ENCODE assay signal across 9 mouse cellular contexts in the genomic region with DNA sequence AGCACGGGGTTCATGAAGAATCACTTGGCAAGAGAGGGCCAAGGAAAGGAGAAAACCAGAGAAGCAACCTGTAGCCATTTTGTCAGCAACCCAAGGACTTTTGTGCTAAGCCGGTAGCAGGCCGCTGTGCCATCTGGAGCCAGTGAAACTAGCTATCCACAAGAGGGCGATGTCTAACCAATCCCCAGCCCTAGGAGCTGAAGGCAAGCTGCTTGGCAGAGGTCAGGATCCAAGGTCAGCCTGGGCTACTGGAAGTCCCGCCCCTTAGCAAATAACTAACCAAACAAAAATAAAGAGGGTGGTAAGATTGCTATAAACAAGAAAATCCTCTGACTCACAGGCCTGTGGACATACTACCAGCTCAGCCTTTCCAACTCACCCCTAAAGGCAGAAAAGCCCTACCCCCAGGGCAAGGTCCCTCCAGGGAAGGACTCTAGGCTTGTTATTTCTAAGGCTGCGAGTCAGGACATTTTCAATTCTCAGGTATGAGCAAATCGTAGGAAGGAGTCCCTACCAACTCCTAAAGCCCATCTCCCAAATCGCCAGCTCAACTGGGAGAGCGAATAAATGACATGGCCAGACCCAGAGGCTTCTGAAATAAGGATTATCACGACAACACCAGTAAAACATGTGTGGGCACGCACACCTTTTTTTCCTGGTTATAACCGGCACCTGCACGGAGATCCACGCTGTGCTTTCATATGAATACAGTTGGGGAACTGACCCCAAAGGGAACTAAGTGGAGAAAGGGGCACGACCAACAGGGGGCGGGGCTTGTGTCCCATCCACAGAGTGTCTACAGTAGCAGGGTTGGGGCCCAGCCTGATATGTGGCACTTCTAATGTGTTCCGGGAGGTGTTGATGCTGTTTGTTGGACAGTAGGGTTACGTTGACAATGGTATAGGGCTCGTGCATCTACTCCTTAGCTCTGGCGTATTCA. TPM values are rescaled to one million over a fixed set of nuclear protein-coding genes. Genes with fewer than 3 reads are reported as not detected.
DNase-seq lines count a peak whose midpoint lies in the region; ATAC-seq and TF ChIP-seq lines count a peak whose summit lies in the region.
"Had no signal": no experiment of that assay in that cellular context is flagged by ENCODE, and none has a peak within 500 bp of the region (broad histone marks: within the 10 kb centered on the region; RNA-seq: fewer than 3 reads in every experiment).

No protein-coding gene starts in this region.

- intact Hi-C loops in left cerebral cortex, postnatal 14 days (cut with DNase I), result no loop called here

- peak; percentile 88 for ATAC-seq in megakaryocyte progenitor cell, adult 5-6 weeks (replicated peaks; ENCODE audit: poor library complexity)

- H3K4me3 ChIP-seq in layer of hippocampus, adult 2 months, result no peak overlapping the region
- no peak overlapping the region for H3K4me3 ChIP-seq in heart, embryonic 10.5 days

- peak; percentile 82 for TF ChIP-seq CTCF in layer of hippocampus, adult 2 months (conservative IDR thresholded peaks at IDR 0.05)

- WGBS in heart, embryonic 10.5 days, result 61% methylated on average over 20 of the region's 20 CpGs

- no peaks in the 10 kb centered on the region for H3K9me3 ChIP-seq in heart, embryonic 10.5 days

- peak; percentile 53 to 58 for DNase-seq in layer of hippocampus, adult 2 months (ENCODE audit: low spot score in 2 of 2)
- no peak for DNase-seq in layer of hippocampus, adult 9-10 months (ENCODE audit: low spot score)
- DNase-seq in MN1 (ENCODE audit: low spot score), result peak; percentile 61
- peak; percentile 82 for DNase-seq in cerebellum, adult 9-10 months
- DNase-seq in heart, embryonic 10.5 days (ENCODE audit: low spot score), result no peak
- DNase-seq in left cerebral cortex, postnatal 14 days (ENCODE audit: low spot score in 2 of 2), result peak; percentile 63 to 71
- DNase-seq in Muller cell, postnatal 12 days (ENCODE audit: inconsistent ontology term), result no peak

- H3K27ac ChIP-seq in layer of hippocampus, adult 2 months, result no peak overlapping the region
- H3K27ac ChIP-seq in heart, embryonic 10.5 days, result peak overlapping the region; percentile 76

- peaks cover 6% of the 10 kb centered on the region for H3K4me1 ChIP-seq in heart, embryonic 10.5 days

- peaks cover 15% of the 10 kb centered on the region; the same call in 1 of the 2 replicates for H3K27me3 ChIP-seq in heart, embryonic 10.5 days (ENCODE audit: insufficient read depth, poor library complexity, severe bottlenecking)

- H3K36me3 ChIP-seq in heart, embryonic 10.5 days, result no peaks in the 10 kb centered on the region

RNA-seq across cellular contexts. Expression of a gene that starts 42.0 kb away (rescaled TPM):
- not detected for total RNA-seq in layer of hippocampus, adult 2 months (2021)
- polyA plus RNA-seq in heart, embryonic 10.5 days (2016; fragmentation: Nextera tagmentation; extraction: Ambion mirVana), result not detected in 2 replicates
- not detected for total RNA-seq in left cerebral cortex, postnatal 14 days (2021)
- not detected in 2 replicates for total RNA-seq in megakaryocyte progenitor cell, adult 5-6 weeks (2015)
- total RNA-seq in megakaryocyte progenitor cell, adult 5-6 weeks (2017), result not detected in 2 replicates
- polyA plus RNA-seq: stomach, embryonic 14.5 days had no signal

RNA-seq across cellular contexts. Expression of a gene that starts 57.4 kb away (rescaled TPM):
- total RNA-seq in layer of hippocampus, adult 2 months (2021), result 10 to 100 TPM; 25.3 to 33.3 TPM
- 6.2 and 18.4 TPM in 2 replicates for polyA plus RNA-seq in heart, embryonic 10.5 days (2016; fragmentation: Nextera tagmentation; extraction: Ambion mirVana)
- total RNA-seq in left cerebral cortex, postnatal 14 days (2021), result 10 to 100 TPM; 29.8 to 30.2 TPM
- total RNA-seq in megakaryocyte progenitor cell, adult 5-6 weeks (2015), result 0.10 and 0.22 TPM in 2 replicates
- 0.25 and 0.54 TPM in 2 replicates for total RNA-seq in megakaryocyte progenitor cell, adult 5-6 weeks (2017)

Comparison
In these comparisons a context has a peak if more than half of its experiments do, and no peak if none do; other contexts are left out.
1. DNase-seq: peak in layer of hippocampus, adult 2 months (2 of 2), MN1 (single experiment), cerebellum, adult 9-10 months (single experiment) and left cerebral cortex, postnatal 14 days (2 of 2); none in layer of hippocampus, adult 9-10 months (single experiment), heart, embryonic 10.5 days (single experiment) and Muller cell, postnatal 12 days (single experiment).
2. RNA of a gene that starts 57.4 kb away (total RNA-seq): 25.3 to 33.3 TPM in layer of hippocampus, adult 2 months and 29.8 to 30.2 TPM in left cerebral cortex, postnatal 14 days; 0.10 to 0.54 TPM in megakaryocyte progenitor cell, adult 5-6 weeks; every median in the first group is over 10 times any median in the second.